Mouse (Mus musculus): ENCODE results near the gene Myh7b. TPM values are rescaled to one million over a fixed set of nuclear protein-coding genes. Genes with fewer than 3 reads are reported as not detected.

The Myh7b gene
- polyA plus RNA-seq, 1 experiment from 2014 or later = 0.86 TPM

- no peak for ATAC-seq (ENCODE audit: insufficient read depth, low FRiP score, low read depth)
- Histone ChIP-seq H3K9ac (no peak overlapping the region), H3K36me3 (no peaks in the 10 kb centered on the region), H3K9me3 (no peaks in the 10 kb centered on the region), H3K27me3 (replicated peaks) (no peaks in the 10 kb centered on the region), H3K4me3 (replicated peaks) (no peak overlapping the region), H3K4me2 (no peak overlapping the region), H3K4me1 (no peaks in the 10 kb centered on the region), H3K27ac (no peak overlapping the region)
- 46% methylated on average over 5 of the region's 5 CpGs for WGBS
These were observed 27.0 kb upstream of the Myh7b start for GRCm38 (mm10) chr2:155583927-155584530.

GRCm38 (mm10) chr2:155585082-155585481 lies 25.9 kb upstream of the Myh7b start:
- H3K4me3 ChIP-seq (replicated peaks) = no peak overlapping the region
- H3K4me2 ChIP-seq = no peak overlapping the region
- no peaks in the 10 kb centered on the region for H3K36me3 ChIP-seq
- H3K9ac ChIP-seq = no peak overlapping the region
- H3K9me3 ChIP-seq = no peaks in the 10 kb centered on the region
- no peak for ATAC-seq (ENCODE audit: insufficient read depth, low FRiP score, low read depth)
- no peaks in the 10 kb centered on the region for H3K4me1 ChIP-seq
- WGBS = 88% methylated on average over 9 of the region's 9 CpGs
- H3K27me3 ChIP-seq (replicated peaks) = no peaks in the 10 kb centered on the region
- no peak overlapping the region for H3K27ac ChIP-seq

- Histone ChIP-seq H3K27me3 (replicated peaks) (no peaks in the 10 kb centered on the region), H3K27ac (no peak overlapping the region)
- 64% methylated on average over 10 of the region's 10 CpGs for WGBS
These were observed 25.5 kb upstream of the Myh7b start for GRCm38 (mm10) chr2:155585486-155585885.

GRCm38 (mm10) chr2:155588136-155588535 lies 22.9 kb upstream of the Myh7b start:
- no peak overlapping the region for H3K27ac ChIP-seq
- no peak overlapping the region for H3K9ac ChIP-seq
- H3K27me3 ChIP-seq (replicated peaks) = no peaks in the 10 kb centered on the region
- peaks cover 5% of the 10 kb centered on the region; the same call in 1 of the 2 replicates for H3K4me1 ChIP-seq
- no peak overlapping the region for H3K4me3 ChIP-seq (replicated peaks)
- ATAC-seq (ENCODE audit: insufficient read depth, low FRiP score, low read depth) = no peak
- no peaks in the 10 kb centered on the region for H3K36me3 ChIP-seq
- 77% methylated on average over 3 of the region's 3 CpGs for WGBS
- no peaks in the 10 kb centered on the region for H3K9me3 ChIP-seq
- no peak overlapping the region for H3K4me2 ChIP-seq

More at GRCm38 (mm10) chr2:155585486-155585885, 25.5 kb upstream of the Myh7b start:
- no peak overlapping the region for H3K4me3 ChIP-seq (replicated peaks)
- no peak for ATAC-seq (ENCODE audit: insufficient read depth, low FRiP score, low read depth)
- H3K9ac ChIP-seq = no peak overlapping the region
- no peaks in the 10 kb centered on the region for H3K9me3 ChIP-seq
- no peak overlapping the region for H3K4me2 ChIP-seq
- H3K4me1 ChIP-seq = no peaks in the 10 kb centered on the region
- H3K36me3 ChIP-seq = no peaks in the 10 kb centered on the region

GRCm38 (mm10) chr2:155589521-155589920 lies 21.5 kb upstream of the Myh7b start:
- ATAC-seq (ENCODE audit: insufficient read depth, low FRiP score, low read depth) = no peak
- Histone ChIP-seq H3K9me3 (no peaks in the 10 kb centered on the region), H3K4me2 (no peak overlapping the region), H3K9ac (no peak overlapping the region), H3K27ac (no peak overlapping the region), H3K36me3 (no peaks in the 10 kb centered on the region), H3K27me3 (replicated peaks) (no peaks in the 10 kb centered on the region), H3K4me1 (peaks cover 5% of the 10 kb centered on the region; the same call in 1 of the 2 replicates), H3K4me3 (replicated peaks) (no peak overlapping the region)
- 76% methylated on average over 6 of the region's 6 CpGs for WGBS

GRCm38 (mm10) chr2:155590876-155591275 lies 20.1 kb upstream of the Myh7b start:
- Histone ChIP-seq H3K4me2 (no peak overlapping the region), H3K9ac (no peak overlapping the region), H3K4me3 (replicated peaks) (no peak overlapping the region), H3K4me1 (peaks cover 5% of the 10 kb centered on the region; the same call in 1 of the 2 replicates), H3K27me3 (replicated peaks) (no peaks in the 10 kb centered on the region), H3K36me3 (no peaks in the 10 kb centered on the region), H3K27ac (0 out of 2 replicates have a peak overlapping the region, but pooled peaks have one; percentile 21), H3K9me3 (no peaks in the 10 kb centered on the region)
- 88% methylated on average over 2 of the region's 2 CpGs for WGBS
- ATAC-seq (ENCODE audit: insufficient read depth, low FRiP score, low read depth) = no peak

GRCm38 (mm10) chr2:155591676-155592075 lies 19.3 kb upstream of the Myh7b start:
- 6% methylated on average over 6 of the region's 6 CpGs for WGBS
- Histone ChIP-seq H3K9ac (peak overlapping the region; percentile 52; the same call in 1 of the 2 replicates), H3K9me3 (no peaks in the 10 kb centered on the region), H3K4me1 (peaks cover 5% of the 10 kb centered on the region; the same call in 1 of the 2 replicates), H3K4me3 (replicated peaks) (peak overlapping the region; percentile 68), H3K27me3 (replicated peaks) (no peaks in the 10 kb centered on the region), H3K36me3 (no peaks in the 10 kb centered on the region), H3K27ac (peak overlapping the region; percentile 85), H3K4me2 (peak overlapping the region; percentile 76)
- no peak for ATAC-seq (ENCODE audit: insufficient read depth, low FRiP score, low read depth)

- Histone ChIP-seq H3K9ac (peak within 1 kb of the TSS; percentile 52; the same call in 1 of the 2 replicates), H3K27ac (peak within 1 kb of the TSS; percentile 85), H3K4me3 (replicated peaks) (peak within 1 kb of the TSS; percentile 68), H3K4me1 (peaks cover 5% of the 10 kb centered on the region; the same call in 1 of the 2 replicates), H3K9me3 (no peaks in the 10 kb centered on the region), H3K27me3 (replicated peaks) (no peaks in the 10 kb centered on the region), H3K36me3 (no peaks in the 10 kb centered on the region), H3K4me2 (peak within 1 kb of the TSS; percentile 76)
- under 1% methylated on average over 53 of the region's 53 CpGs for WGBS
- ATAC-seq (ENCODE audit: insufficient read depth, low FRiP score, low read depth) = peak; percentile 92
These were observed 18.7 kb upstream of the Myh7b start, which contains the start of gene Gss for GRCm38 (mm10) chr2:155592137-155592853. Gene Gss (minus strand): TSS chr2:155592810.

- peaks cover 5% of the 10 kb centered on the region; the same call in 1 of the 2 replicates for H3K4me1 ChIP-seq
- H3K9ac ChIP-seq = no peak overlapping the region
- H3K4me3 ChIP-seq (replicated peaks) = peak overlapping the region; percentile 68
- under 1% methylated on average over 9 of the region's 9 CpGs for WGBS
- no peaks in the 10 kb centered on the region for H3K27me3 ChIP-seq (replicated peaks)
- H3K9me3 ChIP-seq = no peaks in the 10 kb centered on the region
- ATAC-seq (ENCODE audit: insufficient read depth, low FRiP score, low read depth) = no peak
- no peaks in the 10 kb centered on the region for H3K36me3 ChIP-seq
- H3K27ac ChIP-seq = peak overlapping the region; percentile 64; the same call in 1 of the 2 replicates
- peak overlapping the region; percentile 76 for H3K4me2 ChIP-seq
These were observed 18.1 kb upstream of the Myh7b start for GRCm38 (mm10) chr2:155592854-155593283.

- H3K4me3 ChIP-seq (replicated peaks) = no peak overlapping the region
- 77% methylated on average over 6 of the region's 6 CpGs for WGBS
- no peak overlapping the region for H3K4me2 ChIP-seq
- no peaks in the 10 kb centered on the region for H3K9me3 ChIP-seq
- ATAC-seq (ENCODE audit: insufficient read depth, low FRiP score, low read depth) = no peak
- no peaks in the 10 kb centered on the region for H3K36me3 ChIP-seq
- no peaks in the 10 kb centered on the region for H3K27me3 ChIP-seq (replicated peaks)
- H3K27ac ChIP-seq = no peak overlapping the region
- peaks cover 5% of the 10 kb centered on the region; the same call in 1 of the 2 replicates for H3K4me1 ChIP-seq
- no peak overlapping the region for H3K9ac ChIP-seq
These were observed 15.5 kb upstream of the Myh7b start for GRCm38 (mm10) chr2:155595516-155595915.

- 60% methylated on average over 3 of the region's 3 CpGs for WGBS
- Histone ChIP-seq H3K4me2 (no peak overlapping the region), H3K36me3 (no peaks in the 10 kb centered on the region), H3K4me1 (no peaks in the 10 kb centered on the region), H3K27ac (no peak overlapping the region), H3K9me3 (no peaks in the 10 kb centered on the region), H3K9ac (no peak overlapping the region), H3K27me3 (replicated peaks) (no peaks in the 10 kb centered on the region), H3K4me3 (replicated peaks) (no peak overlapping the region)
- peak; percentile 31; the same call in 1 of the 2 replicates for ATAC-seq (ENCODE audit: insufficient read depth, low FRiP score, low read depth)
These were observed 7.3 kb upstream of the Myh7b start for GRCm38 (mm10) chr2:155603707-155604106.

Data from stomach, embryonic 15.5 days (tissue).